13 mouse cellular contexts compared by ENCODE assay signal in genomic region chr1:32463103-32463516, GRCm38 (mm10).
DNase-seq lines count a peak whose midpoint lies in the region; ATAC-seq lines count a peak whose summit lies in the region.
"Had no signal": no experiment of that assay in that cellular context is flagged by ENCODE, and none has a peak within 500 bp of the region (broad histone marks: within the 10 kb centered on the region; RNA-seq: fewer than 3 reads in every experiment).

No protein-coding gene starts in this region.

- no peak overlapping the region; the same call in 1 of the 2 replicates for H3K27ac ChIP-seq in forebrain, embryonic 14.5 days (ENCODE audit: low read depth, low read length)
- H3K27ac ChIP-seq in heart, embryonic 10.5 days, result no peak overlapping the region
- H3K27ac ChIP-seq: lung, embryonic 15.5 days had no signal

- no peaks in the 10 kb centered on the region for H3K36me3 ChIP-seq in forebrain, embryonic 14.5 days (ENCODE audit: control insufficient read depth, insufficient read depth, low read length)
- no peaks in the 10 kb centered on the region for H3K36me3 ChIP-seq in heart, embryonic 10.5 days
- H3K36me3 ChIP-seq: G1E; lung, embryonic 15.5 days had no signal

- intact Hi-C loops in left cerebral cortex, postnatal 25 days (cut with DNase I), result loop anchor here (5.0 kb wide), 1 partner anchor 39 kb away; no protein-coding TSS in a partner anchor

- no peak for DNase-seq in frontal cortex, postnatal 10 days (ENCODE audit: low spot score in 2 of 2)
- DNase-seq in brain, embryonic 18.5 days (ENCODE audit: low read depth, low spot score), result peak; percentile 40
- DNase-seq in forebrain, embryonic 14.5 days (ENCODE audit: low spot score), result peak; percentile 79
- DNase-seq in left cerebral cortex, postnatal 25 days (ENCODE audit: low spot score in 2 of 2), result peak; percentile 60 to 89
- no peak for DNase-seq in heart, embryonic 10.5 days (ENCODE audit: low spot score)
- DNase-seq in layer of hippocampus, postnatal 14 days (ENCODE audit: low spot score in 2 of 2), result no peak
- DNase-seq: heart, adult 11 months; heart, postnatal 4 days; kidney, postnatal 25 days had no signal

- ATAC-seq in frontal cortex, adult (ENCODE audit: low TSS enrichment), result peak; percentile 93
- ATAC-seq in forebrain, embryonic 14.5 days, result peak; percentile 91
- ATAC-seq in granulocyte monocyte progenitor cell, adult 5-6 weeks (replicated peaks; ENCODE audit: poor library complexity, severe bottlenecking), result no peak

- H3K9me3 ChIP-seq in forebrain, embryonic 14.5 days (replicated peaks; ENCODE audit: control insufficient read depth, low read length), result no peaks in the 10 kb centered on the region
- H3K9me3 ChIP-seq in heart, embryonic 10.5 days, result no peaks in the 10 kb centered on the region
- H3K9me3 ChIP-seq: G1E; lung, embryonic 15.5 days had no signal

- no peak overlapping the region for H3K9ac ChIP-seq in forebrain, embryonic 14.5 days (ENCODE audit: low read length)
- H3K9ac ChIP-seq: lung, embryonic 15.5 days had no signal

- 56% methylated on average over 6 of the region's 6 CpGs for WGBS in forebrain, embryonic 14.5 days
- 79% methylated on average over 6 of the region's 6 CpGs for WGBS in heart, embryonic 10.5 days

- H3K4me2 ChIP-seq in forebrain, embryonic 14.5 days (ENCODE audit: low read length), result no peak overlapping the region
- H3K4me2 ChIP-seq: lung, embryonic 15.5 days had no signal

- H3K27me3 ChIP-seq in forebrain, embryonic 14.5 days (replicated peaks; ENCODE audit: control insufficient read depth, insufficient read depth, low read length), result no peaks in the 10 kb centered on the region
- H3K27me3 ChIP-seq in heart, embryonic 10.5 days (ENCODE audit: insufficient read depth, poor library complexity, severe bottlenecking), result no peaks in the 10 kb centered on the region
- H3K27me3 ChIP-seq: lung, embryonic 15.5 days had no signal

- no peak overlapping the region for H3K4me3 ChIP-seq in forebrain, embryonic 14.5 days (ENCODE audit: low read depth, low read length)
- no peak overlapping the region for H3K4me3 ChIP-seq in heart, embryonic 10.5 days
- H3K4me3 ChIP-seq: lung, embryonic 15.5 days had no signal

- no peaks in the 10 kb centered on the region for H3K4me1 ChIP-seq in forebrain, embryonic 14.5 days (ENCODE audit: control insufficient read depth, insufficient read depth, low read length)
- H3K4me1 ChIP-seq in heart, embryonic 10.5 days, result no peaks in the 10 kb centered on the region
- H3K4me1 ChIP-seq: lung, embryonic 15.5 days had no signal

Comparison
In these comparisons a context has a peak if more than half of its experiments do, and no peak if none do; other contexts are left out.
1. DNase-seq: peak in brain, embryonic 18.5 days (single experiment), forebrain, embryonic 14.5 days (single experiment) and left cerebral cortex, postnatal 25 days (2 of 2); none in frontal cortex, postnatal 10 days (0 of 2), heart, embryonic 10.5 days (single experiment) and layer of hippocampus, postnatal 14 days (0 of 2).